Mouse (Mus musculus) heart, postnatal 10 days (tissue): ENCODE measurements around the gene Prr29. TPM values are rescaled to one million over a fixed set of nuclear protein-coding genes. Genes with fewer than 3 reads are reported as not detected.

ENCODE experiments used
- DNase-seq, 2 experiments: peaks; one replicate each; pipeline ENCODE4 v3.0.0; 2021
- intact Hi-C: fragments of 180-260 bp; cut with DNase I; formaldehyde crosslinking; loops from one replicate; pipeline ENCODE4 v1.15.1; 2025
- total RNA-seq, 2 experiments: library from RNA; stranded (reverse); gene quantifications; 2 replicates each; pipeline ENCODE4 v1.2.3; 2021

Gene Prr29
- total RNA-seq, 2 experiments from 2014 or later, result 0.31 to 0.64 TPM

DNA sequence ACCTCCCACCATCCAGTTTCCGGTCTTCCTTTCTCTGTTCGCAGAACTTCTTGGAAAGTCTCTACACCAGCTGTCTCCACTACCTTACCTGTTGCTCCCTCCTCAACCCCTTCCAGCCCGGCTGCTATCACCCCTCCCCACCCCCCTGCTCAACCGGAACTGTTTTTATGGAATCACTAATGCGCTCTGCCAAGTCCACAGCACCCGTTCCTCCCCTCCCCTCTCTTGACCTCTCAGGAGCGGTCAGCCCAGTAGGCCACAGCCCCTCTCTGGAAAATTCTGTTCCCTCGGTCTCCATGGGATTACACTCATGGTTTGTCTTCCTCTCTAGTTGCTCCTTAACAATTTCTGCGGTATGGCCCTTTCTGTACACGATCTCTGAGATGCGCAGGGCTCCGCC, 12.1 kb upstream of the Prr29 start, which contains the start of gene Scn4a:
TSS of gene Scn4a (minus strand) at position 101 of the 400 bp plus-strand sequence.
- DNase-seq, result no peak
- intact Hi-C loops, result no loop called here

GRCm38 (mm10) chr11:106354181-106354580, 11.1 kb upstream of the Prr29 start:
- intact Hi-C loops, result no loop called here
- no peak for DNase-seq

GRCm38 (mm10) chr11:106355382-106356128, 9.7 kb upstream of the Prr29 start:
- DNase-seq, result peak in 1 of 2 experiments; percentile 27

DNA sequence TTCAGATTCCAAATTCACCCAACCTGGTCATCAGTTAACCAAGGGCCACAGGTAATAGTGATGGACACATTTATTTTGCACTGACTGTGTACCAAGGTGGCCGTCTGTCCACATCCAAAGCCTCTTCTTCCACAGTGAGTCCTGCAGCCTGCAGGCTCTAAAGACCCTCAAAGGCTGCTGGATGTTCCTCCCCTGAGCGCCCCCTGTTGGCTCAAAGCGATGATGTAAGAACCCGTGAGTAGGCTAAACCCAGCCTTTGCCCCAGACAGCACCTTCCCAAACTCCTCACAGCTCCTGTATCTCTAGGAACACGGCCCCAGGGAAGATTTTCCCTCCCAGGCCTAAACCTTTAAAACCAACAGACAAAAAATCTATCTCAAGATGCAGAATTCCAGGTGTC, 5.9 kb upstream of the Prr29 start:
- intact Hi-C loops, result no loop called here
- DNase-seq, result no peak

More at GRCm38 (mm10) chr11:106355382-106356128, 9.7 kb upstream of the Prr29 start:
- intact Hi-C loops, result no loop called here

DNA sequence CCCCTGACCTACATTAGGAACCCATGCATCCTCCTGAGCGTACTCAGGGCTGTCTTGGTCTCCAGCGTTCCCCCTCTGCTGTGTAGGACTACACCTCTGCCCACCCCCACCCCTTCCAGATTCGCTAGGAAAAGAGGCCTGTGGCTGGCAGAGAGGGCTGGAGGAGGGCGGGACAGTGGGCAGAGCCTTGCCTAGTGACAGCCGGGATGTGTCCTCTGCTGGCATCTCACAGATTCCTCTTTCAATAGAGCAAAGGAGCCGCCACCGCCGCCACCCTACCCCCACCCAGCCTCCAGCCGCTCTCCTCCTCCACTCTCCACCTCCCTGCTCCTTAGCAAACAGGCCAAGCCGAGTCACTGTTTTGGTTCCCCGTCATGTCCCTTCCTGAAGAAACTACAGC, 560 bp upstream of the Prr29 start:
- intact Hi-C loops, result loop anchor here (2.0 kb wide), 1 partner anchor 38 kb away; no protein-coding TSS in a partner anchor
- peak; percentile 58 to 59 for DNase-seq

DNA sequence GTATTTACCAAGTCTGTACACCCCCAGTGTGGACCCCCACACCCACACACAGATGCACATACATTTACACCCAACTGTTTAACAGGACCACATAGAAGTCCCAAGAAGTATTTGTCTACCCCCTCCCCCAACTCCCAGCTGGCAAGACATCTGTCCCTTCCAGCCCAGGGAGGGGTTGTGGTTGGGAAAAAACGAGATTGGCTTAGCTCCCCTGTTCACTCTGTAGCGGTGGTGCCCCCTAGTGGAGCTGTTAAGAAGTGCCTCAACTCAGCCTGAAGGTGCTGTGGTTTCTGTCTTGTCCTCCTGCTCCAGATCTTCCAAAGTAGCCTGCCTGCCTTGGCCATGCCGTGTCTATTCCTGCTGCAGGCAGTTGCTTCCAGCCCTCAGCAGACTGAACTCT, 1.0 kb downstream of the Prr29 start:
- intact Hi-C loops, result loop anchor here (1.0 kb wide), 1 partner anchor 64 kb away; no protein-coding TSS in a partner anchor
- peak; percentile 88 to 95 for DNase-seq

DNA sequence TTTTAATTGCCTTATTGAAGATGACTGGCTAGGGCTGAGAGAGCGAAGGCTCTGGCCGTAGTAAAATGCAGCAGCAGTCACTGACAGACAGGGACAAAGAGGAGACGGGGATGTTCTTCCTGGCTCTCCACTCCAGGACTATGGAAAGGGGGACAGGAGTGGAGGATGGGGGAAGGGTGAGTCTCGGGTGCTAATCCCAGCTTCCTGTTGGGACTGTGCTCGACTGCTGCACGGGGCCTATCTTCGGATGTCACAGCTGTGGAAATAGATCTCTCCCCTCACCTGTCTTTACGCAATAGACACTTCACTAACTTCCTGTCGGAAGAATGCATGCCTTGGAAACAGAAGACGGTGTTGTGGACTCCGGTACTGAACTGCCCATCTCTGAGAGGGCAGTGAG, 8.7 kb downstream of the Prr29 start:
- no peak for DNase-seq
- intact Hi-C loops, result no loop called here

DNA sequence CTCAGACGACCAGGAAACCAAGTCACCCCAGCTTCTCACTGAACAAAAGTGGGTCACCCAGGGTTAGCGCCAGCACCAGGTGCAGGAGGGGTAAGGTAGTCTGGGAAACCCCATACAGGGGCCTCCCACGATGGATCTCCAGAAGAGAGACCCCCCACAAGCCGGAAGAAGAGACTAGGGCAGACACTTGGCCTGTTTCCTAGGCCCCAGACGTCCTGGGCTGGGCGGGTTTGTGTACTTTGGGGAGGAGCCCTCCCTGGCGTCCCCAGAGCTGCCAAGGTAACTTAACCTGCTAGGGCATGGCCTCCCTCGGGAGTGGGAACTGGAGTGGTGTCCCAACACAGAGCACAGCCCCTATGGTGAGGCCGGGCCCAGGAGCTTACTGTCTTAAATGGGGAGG, 9.3 kb downstream of the Prr29 start:
- intact Hi-C loops, result no loop called here
- no peak for DNase-seq

GRCm38 (mm10) chr11:106374979-106375378, 9.7 kb downstream of the Prr29 start:
- DNase-seq, result no peak
- intact Hi-C loops, result no loop called here

DNA sequence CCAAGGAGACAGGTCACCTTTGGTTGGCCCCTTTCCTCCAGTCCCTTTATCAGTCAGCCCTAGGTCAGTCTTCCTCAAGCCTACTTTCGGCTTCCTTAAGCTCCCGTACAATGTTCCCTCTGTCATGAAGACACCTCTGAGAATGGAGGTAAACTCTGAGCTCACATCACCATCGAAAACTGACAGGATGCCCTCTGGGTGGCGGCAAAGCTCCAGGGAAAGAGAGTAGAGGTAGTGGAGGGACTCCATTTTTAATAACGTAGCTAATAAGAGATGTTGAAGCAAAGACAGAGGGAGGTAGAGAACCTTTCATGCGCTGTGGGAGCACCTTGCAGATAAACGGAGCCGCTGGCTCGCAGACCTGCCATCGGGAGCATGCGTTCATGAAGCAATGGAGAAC, 15.7 kb downstream of the Prr29 start:
- DNase-seq, result no peak
- intact Hi-C loops, result no loop called here

DNA sequence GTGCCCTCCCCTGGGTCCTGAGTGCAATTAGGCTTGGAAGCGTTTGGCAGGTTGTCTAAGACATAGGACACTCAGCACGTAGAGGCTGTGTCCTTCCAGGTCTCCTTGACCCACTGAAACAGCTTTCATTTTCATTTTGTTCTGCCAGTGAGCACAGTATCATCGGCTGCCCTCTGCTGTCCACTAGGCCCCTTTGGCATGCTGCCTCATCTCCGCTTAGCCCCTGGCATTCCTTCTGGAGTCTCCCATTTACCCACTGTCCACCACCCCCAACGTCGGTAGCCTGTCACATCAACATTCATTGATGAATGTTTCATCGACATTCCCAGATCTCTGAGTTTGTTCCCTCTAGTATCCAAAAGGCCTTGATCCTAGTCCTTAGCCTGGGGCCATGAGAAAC, 16.6 kb downstream of the Prr29 start:
- DNase-seq, result peak in 1 of 2 experiments; percentile 57
- intact Hi-C loops, result no loop called here

DNA sequence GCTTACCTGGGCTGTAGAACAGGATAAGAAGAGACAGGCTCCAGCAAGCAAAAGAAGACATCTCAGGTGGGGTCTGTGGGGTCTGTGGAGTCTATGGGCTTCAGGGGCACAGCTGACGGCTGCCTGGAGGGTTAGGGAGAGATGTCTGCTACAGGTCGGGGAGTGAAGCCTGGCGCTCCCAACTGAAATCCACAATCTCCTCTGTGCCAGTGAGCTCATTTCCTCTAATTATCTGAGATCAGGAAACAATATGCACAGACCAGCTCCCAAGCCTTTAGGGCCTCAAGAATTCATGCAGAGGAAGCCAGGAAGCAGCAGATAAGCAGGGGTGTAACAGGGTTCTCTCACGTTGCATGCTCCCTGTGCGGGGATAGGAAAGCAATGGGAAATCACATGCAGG, 17.2 kb downstream of the Prr29 start:
- DNase-seq, result peak; percentile 54 to 69
- intact Hi-C loops, result no loop called here

GRCm38 (mm10) chr11:106383051-106383790, 17.9 kb downstream of the Prr29 start:
- no peak for DNase-seq
- intact Hi-C loops, result no loop called here

DNA sequence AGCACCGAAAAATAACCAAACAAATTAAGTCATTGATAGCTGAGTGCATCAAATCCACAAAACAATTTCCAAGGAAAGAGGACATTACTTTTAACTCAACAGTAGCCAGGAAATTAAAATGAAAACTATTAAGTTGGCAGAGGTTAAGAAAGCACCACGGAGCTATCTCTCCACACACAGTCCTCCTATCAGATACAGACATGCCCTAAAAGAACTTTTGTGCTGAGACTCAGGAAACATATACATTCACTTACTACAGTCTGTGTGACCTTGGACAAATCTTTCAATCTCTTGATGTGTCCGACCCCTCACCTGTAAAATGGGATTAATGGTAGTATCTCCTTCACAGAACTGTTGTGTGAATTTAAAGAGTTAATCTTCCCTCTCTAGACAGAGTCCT, 21.1 kb downstream of the Prr29 start:
- intact Hi-C loops, result no loop called here
- DNase-seq, result no peak

DNA sequence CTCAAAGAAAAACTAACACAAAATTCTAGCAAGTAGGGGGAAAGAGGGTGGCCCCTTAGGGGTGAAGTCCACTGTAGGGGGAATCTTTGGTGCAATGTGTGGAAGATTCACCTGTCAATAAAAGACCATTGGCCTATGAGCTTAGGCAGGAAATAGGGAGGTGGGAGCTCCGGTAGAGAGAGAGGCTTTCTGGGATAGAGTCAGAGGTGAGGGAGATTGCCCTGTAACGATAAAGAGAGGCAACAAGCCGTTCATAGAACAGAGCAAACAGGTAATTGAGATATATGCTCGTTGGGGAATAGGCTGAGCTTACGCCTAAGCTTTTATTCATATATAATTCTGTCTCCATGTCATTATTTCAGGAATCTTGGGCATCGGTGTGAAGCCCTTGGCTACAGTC, 21.7 kb downstream of the Prr29 start:
- DNase-seq, result no peak
- intact Hi-C loops, result no loop called here

GRCm38 (mm10) chr11:106387791-106388216, 22.5 kb downstream of the Prr29 start, which contains the start of gene Icam2:
Gene Icam2, minus strand, starts transcription at chr11:106388075.
- intact Hi-C loops, result no loop called here
- DNase-seq, result no peak

GRCm38 (mm10) chr11:106389611-106390010, 24.3 kb downstream of the Prr29 start:
- intact Hi-C loops, result no loop called here
- no peak for DNase-seq

DNA sequence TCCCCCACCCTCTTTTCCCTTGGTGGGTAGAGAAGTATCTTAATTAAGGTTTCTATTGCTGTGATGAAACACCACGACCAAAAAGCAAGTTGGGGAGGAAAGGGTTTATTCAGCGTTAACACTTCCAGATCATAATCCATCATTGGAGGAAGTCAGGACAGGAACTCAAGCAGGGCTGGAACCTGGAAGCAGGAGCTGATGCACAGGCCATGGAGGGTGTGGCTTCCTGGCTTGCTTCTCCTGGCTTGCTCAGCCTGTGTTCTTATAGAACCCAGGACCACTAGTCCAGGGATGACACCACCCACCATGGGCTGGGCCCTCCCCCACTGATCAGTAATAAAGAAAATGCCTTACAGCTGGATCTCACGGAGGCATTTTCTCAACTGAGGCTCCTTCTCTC, 25.5 kb downstream of the Prr29 start:
- DNase-seq, result no peak
- intact Hi-C loops, result no loop called here

DNA sequence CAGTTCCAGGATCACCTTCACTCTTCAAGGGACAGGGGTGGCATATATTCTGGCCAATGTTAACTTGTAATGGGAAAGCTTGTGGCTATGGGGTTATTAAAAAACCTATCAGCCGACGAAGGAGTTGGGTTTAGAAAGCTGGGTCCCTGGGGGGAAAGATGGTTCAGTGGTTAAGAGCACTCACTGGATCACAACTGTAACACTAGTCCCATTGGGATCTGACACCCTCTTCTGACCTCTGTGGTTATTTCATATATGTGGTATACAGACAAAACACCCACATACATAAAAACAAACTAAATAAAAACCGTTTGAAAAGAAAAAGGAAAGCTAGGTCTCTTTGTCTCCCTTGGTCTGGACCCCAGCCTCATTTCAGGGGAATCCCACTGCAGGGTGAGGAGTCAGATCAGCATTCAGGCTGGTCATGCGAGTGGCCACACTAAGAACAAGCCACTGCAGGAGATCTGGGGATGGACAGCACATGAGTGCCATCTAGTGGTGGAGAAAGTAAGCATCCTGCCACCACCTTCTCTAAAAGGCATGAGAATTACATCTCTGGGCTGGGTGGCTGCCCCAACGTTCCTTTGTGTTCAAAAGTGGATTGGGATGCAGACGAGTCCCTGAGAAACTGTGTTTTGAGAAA, 26.4 kb downstream of the Prr29 start:
- intact Hi-C loops, result loop anchor here (1.0 kb wide), 2 partner anchors 62 to 89 kb away; no protein-coding TSS in a partner anchor
- peak; percentile 85 for DNase-seq

DNA sequence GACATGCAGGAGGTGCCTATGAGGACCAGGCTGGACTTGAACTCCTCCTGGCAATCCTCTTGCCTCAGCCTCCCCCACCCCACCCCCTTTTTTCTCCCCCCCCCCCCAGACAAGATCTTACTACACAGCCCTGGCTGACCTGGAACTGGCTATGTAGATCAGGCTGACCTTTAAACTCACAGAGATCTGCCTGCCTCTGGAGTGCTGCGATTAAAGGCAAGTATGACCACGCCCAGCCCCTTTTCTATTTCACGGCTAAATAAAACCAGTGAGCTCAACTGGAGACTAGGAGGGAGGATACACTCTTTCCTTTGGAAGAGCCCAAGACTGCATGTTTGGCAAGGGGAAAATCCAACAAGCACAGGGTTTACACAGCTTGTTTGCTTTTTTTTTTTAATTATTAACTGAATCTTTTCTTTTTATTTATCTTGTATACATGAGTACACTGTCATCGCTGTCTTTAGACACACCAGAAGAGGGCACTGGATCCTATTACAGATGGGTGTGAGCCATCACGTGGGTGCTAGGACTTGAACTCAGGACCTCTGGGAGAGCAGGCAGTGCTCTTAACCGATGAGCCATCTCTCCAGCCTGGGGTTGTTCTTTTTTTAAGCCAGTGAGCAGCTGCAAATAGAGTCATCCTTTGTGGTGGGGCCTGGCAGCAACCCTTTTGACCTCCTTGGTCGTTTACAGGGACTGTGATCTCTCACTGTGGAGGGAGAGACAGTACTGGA, 27.5 kb downstream of the Prr29 start:
- intact Hi-C loops, result loop anchor here (1.0 kb wide), 2 partner anchors 63 to 90 kb away; no protein-coding TSS in a partner anchor
- no peak for DNase-seq

- intact Hi-C loops, result no loop called here
- DNase-seq, result no peak
Observed at GRCm38 (mm10) chr11:106393331-106393616, 28.0 kb downstream of the Prr29 start.
